Mouse (Mus musculus): ENCODE results near the gene Cdc42bpb. TPM values are rescaled to one million over a fixed set of nuclear protein-coding genes. Genes with fewer than 3 reads are reported as not detected.

Cdc42bpb gene
- polyA plus RNA-seq, 1 experiment from 2014 or later, result 39.9 TPM

DNA sequence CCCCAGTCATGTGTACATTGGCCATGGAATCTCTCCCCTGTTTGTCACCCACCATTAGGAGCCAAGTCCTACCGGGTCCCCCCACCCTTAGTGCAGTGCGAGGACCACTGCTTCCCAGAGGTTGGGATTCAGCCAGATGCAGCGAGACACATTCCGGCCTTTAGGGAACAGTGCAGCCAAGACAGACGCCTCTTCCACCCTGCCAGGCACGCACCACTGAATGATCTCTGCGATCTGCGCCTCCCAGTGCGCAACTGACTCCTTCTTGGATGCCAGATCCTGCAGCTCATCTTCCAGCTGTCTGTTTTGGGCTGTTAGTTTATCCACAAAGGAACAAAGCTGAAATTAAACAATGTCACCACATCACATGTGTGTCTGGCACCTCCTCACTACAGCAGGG lies 59.8 kb downstream of the Cdc42bpb start:
- no peaks in the 10 kb centered on the region for H3K9me3 ChIP-seq (ENCODE audit: control insufficient read depth, low read length)
- no peak overlapping the region for H3K4me2 ChIP-seq (ENCODE audit: low read length)
- WGBS, result 83% methylated on average over 9 of the region's 9 CpGs
- ATAC-seq, result no peak
- H3K9ac ChIP-seq (replicated peaks; ENCODE audit: low read depth, low read length), result no peak overlapping the region
- no peak overlapping the region for H3K4me3 ChIP-seq (replicated peaks; ENCODE audit: low read length)
- no peak overlapping the region for H3K27ac ChIP-seq (ENCODE audit: low read length)
- no peaks in the 10 kb centered on the region for H3K27me3 ChIP-seq (replicated peaks; ENCODE audit: control insufficient read depth, insufficient read depth, low read length)
- no peaks in the 10 kb centered on the region for H3K4me1 ChIP-seq (replicated peaks; ENCODE audit: control insufficient read depth, insufficient read depth, low read length)
- H3K36me3 ChIP-seq (ENCODE audit: control insufficient read depth, insufficient read depth), result peaks cover 58% of the 10 kb centered on the region

DNA sequence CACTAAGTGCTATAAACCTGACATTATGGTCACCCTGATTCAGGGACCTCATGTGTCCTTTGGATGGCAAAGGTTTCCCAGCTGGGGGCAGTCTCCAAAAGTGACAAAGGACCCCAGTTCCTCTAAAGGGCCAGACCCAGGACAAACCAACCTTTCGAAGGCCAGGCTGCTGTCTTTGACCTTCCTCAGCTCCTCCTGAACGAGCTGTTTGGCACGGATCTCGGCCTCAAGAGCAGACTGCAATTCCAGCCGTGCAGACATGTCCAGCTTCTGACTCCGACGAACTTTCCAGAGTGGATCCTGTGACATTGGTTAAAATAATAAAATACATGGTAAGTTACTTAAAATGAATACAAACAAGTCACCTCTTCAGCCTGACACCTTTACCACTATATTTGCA lies 63.2 kb downstream of the Cdc42bpb start:
- no peak overlapping the region for H3K27ac ChIP-seq (ENCODE audit: low read length)
- peaks cover 54% of the 10 kb centered on the region for H3K36me3 ChIP-seq (ENCODE audit: control insufficient read depth, insufficient read depth)
- H3K27me3 ChIP-seq (replicated peaks; ENCODE audit: control insufficient read depth, insufficient read depth, low read length), result no peaks in the 10 kb centered on the region
- no peak overlapping the region for H3K4me2 ChIP-seq (ENCODE audit: low read length)
- no peak for ATAC-seq
- H3K9me3 ChIP-seq (ENCODE audit: control insufficient read depth, low read length), result no peaks in the 10 kb centered on the region
- no peaks in the 10 kb centered on the region for H3K4me1 ChIP-seq (replicated peaks; ENCODE audit: control insufficient read depth, insufficient read depth, low read length)
- no peak overlapping the region for H3K9ac ChIP-seq (replicated peaks; ENCODE audit: low read depth, low read length)
- 95% methylated on average over 7 of the region's 7 CpGs for WGBS
- no peak overlapping the region for H3K4me3 ChIP-seq (replicated peaks; ENCODE audit: low read length)

DNA sequence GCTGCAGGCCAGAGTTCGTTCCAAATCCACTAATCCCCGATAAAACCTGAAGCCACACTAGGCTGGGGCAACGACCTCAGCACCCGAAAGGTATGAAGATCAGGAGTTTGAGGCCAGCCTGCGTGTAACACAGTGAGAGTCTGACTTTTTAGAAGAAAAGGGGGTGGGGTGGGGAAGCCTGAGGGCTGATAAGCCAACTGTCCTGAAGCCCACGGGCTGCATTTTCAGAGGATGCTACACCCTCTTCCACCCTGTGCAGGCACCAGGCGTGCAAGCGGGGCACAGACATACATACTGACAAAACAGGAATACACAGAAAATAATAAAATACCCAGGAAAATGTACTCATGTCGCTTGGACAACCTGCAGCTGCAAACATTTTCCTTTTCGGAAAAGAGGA lies 65.7 kb downstream of the Cdc42bpb start:
- 94% methylated on average over 10 of the region's 10 CpGs for WGBS
- no peaks in the 10 kb centered on the region for H3K9me3 ChIP-seq (ENCODE audit: control insufficient read depth, low read length)
- H3K36me3 ChIP-seq (ENCODE audit: control insufficient read depth, insufficient read depth), result peaks cover 40% of the 10 kb centered on the region
- H3K9ac ChIP-seq (replicated peaks; ENCODE audit: low read depth, low read length), result no peak overlapping the region
- H3K27ac ChIP-seq (ENCODE audit: low read length), result no peak overlapping the region
- H3K4me3 ChIP-seq (replicated peaks; ENCODE audit: low read length), result no peak overlapping the region
- H3K27me3 ChIP-seq (replicated peaks; ENCODE audit: control insufficient read depth, insufficient read depth, low read length), result no peaks in the 10 kb centered on the region
- H3K4me2 ChIP-seq (ENCODE audit: low read length), result no peak overlapping the region
- no peaks in the 10 kb centered on the region for H3K4me1 ChIP-seq (replicated peaks; ENCODE audit: control insufficient read depth, insufficient read depth, low read length)
- ATAC-seq, result no peak

DNA sequence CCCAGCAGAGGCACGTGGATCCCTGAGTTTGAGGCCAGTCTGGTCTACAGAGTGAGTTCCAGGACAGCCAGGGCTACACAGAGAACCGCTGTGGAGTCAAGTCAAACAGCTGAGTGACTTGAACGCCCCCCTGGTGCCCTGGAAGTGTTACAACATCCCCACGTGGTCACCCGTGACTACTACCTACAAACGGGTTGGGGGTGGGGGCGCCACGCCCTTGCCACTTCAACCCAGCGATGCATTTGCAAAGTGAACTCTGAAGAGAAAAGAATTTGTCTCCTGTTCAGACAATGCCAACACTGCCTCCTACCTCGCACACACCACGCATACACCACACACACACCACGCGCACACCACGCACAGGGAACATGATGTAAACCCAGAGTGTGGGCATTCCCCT lies 67.6 kb downstream of the Cdc42bpb start:
- ATAC-seq, result no peak
- H3K4me2 ChIP-seq (ENCODE audit: low read length), result no peak overlapping the region
- no peak overlapping the region for H3K27ac ChIP-seq (ENCODE audit: low read length)
- 89% methylated on average over 14 of the region's 14 CpGs for WGBS
- no peak overlapping the region for H3K4me3 ChIP-seq (replicated peaks; ENCODE audit: low read length)
- H3K36me3 ChIP-seq (ENCODE audit: control insufficient read depth, insufficient read depth), result peaks cover 44% of the 10 kb centered on the region
- H3K9ac ChIP-seq (replicated peaks; ENCODE audit: low read depth, low read length), result no peak overlapping the region
- H3K4me1 ChIP-seq (replicated peaks; ENCODE audit: control insufficient read depth, insufficient read depth, low read length), result no peaks in the 10 kb centered on the region
- no peaks in the 10 kb centered on the region for H3K27me3 ChIP-seq (replicated peaks; ENCODE audit: control insufficient read depth, insufficient read depth, low read length)
- H3K9me3 ChIP-seq (ENCODE audit: control insufficient read depth, low read length), result no peaks in the 10 kb centered on the region

DNA sequence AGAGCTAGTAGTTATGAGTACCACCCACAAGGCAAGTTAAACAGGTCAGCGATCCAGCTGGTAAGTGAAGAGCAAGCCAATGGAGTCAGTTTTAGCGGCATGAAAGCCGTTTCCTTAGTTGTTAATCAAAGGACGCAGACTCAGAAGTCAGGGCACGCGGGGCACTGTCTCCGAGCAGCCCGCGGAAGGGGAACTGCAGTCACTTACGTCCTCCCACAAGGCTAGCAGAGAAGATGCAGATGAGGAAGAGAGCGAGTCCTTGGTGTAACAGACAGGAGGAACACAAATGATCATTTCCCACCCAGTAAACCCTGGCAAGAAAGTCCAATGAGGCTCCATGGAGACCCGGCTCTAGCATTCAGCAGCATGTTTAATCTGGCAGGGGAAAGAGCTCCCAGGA lies 68.3 kb downstream of the Cdc42bpb start:
- Histone ChIP-seq H3K4me1 (replicated peaks; ENCODE audit: control insufficient read depth, insufficient read depth, low read length) (no peaks in the 10 kb centered on the region), H3K27me3 (replicated peaks; ENCODE audit: control insufficient read depth, insufficient read depth, low read length) (no peaks in the 10 kb centered on the region), H3K9me3 (ENCODE audit: control insufficient read depth, low read length) (no peaks in the 10 kb centered on the region), H3K4me3 (replicated peaks; ENCODE audit: low read length) (no peak overlapping the region), H3K27ac (ENCODE audit: low read length) (no peak overlapping the region), H3K9ac (replicated peaks; ENCODE audit: low read depth, low read length) (no peak overlapping the region), H3K4me2 (ENCODE audit: low read length) (no peak overlapping the region), H3K36me3 (ENCODE audit: control insufficient read depth, insufficient read depth) (peaks cover 47% of the 10 kb centered on the region)
- WGBS, result 91% methylated on average over 12 of the region's 12 CpGs
- no peak for ATAC-seq

DNA sequence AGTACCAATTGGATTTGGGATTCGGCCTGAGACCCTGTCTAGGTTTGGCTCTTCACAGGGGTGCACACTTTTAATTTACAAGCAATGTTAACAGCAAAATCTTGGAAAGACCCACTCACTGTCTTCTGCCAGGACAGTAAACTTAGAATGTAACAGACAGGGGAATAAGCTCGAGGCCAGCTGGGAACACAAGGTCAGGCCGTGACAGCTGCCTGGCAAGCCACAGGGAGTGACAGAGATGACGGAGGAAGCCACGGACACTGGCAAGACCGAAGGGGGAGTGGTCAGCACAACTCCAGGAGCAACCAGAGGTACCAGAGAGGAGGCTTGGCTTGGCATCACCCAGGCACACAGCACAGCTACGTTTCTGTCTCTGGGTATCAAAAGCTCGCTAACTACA lies 70.7 kb downstream of the Cdc42bpb start:
- ATAC-seq, result no peak
- H3K9me3 ChIP-seq (ENCODE audit: control insufficient read depth, low read length), result no peaks in the 10 kb centered on the region
- H3K4me1 ChIP-seq (replicated peaks; ENCODE audit: control insufficient read depth, insufficient read depth, low read length), result no peaks in the 10 kb centered on the region
- WGBS, result 85% methylated on average over 8 of the region's 8 CpGs
- peaks cover 38% of the 10 kb centered on the region for H3K36me3 ChIP-seq (ENCODE audit: control insufficient read depth, insufficient read depth)
- no peak overlapping the region for H3K27ac ChIP-seq (ENCODE audit: low read length)
- H3K27me3 ChIP-seq (replicated peaks; ENCODE audit: control insufficient read depth, insufficient read depth, low read length), result no peaks in the 10 kb centered on the region
- H3K9ac ChIP-seq (replicated peaks; ENCODE audit: low read depth, low read length), result no peak overlapping the region
- H3K4me2 ChIP-seq (ENCODE audit: low read length), result no peak overlapping the region
- H3K4me3 ChIP-seq (replicated peaks; ENCODE audit: low read length), result no peak overlapping the region

DNA sequence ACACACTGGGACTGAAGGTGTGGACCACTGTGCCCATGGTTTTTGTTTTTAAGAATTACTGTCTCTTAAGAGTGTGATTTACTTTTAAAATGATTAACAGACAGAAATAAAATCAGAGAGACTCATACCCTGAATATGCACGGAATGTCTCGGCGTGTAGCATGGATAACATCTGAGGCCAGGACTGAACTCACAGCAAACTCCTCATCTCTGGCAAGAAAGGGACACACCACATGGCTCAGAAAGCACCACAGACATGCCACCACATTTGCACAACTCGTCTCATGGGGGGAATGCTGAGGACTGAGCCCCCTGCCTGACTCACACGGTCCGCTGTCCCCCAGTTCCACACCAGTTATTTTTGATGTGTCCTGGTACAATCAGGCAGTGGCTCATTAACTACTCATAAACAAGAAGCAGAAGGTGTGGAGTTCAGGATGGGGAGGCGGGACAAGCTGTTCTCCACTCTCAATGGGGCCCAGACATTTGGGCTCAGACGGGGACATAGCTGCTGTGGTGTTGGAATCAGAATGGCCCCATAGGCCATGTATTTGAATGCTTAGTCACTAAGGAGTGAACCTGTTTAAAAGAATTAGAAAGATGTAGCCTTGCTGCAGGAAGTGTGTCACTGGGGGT lies 73.7 kb downstream of the Cdc42bpb start:
- H3K27me3 ChIP-seq (replicated peaks; ENCODE audit: control insufficient read depth, insufficient read depth, low read length), result no peaks in the 10 kb centered on the region
- H3K36me3 ChIP-seq (ENCODE audit: control insufficient read depth, insufficient read depth), result peaks cover 43% of the 10 kb centered on the region
- no peak overlapping the region for H3K27ac ChIP-seq (ENCODE audit: low read length)
- no peaks in the 10 kb centered on the region for H3K9me3 ChIP-seq (ENCODE audit: control insufficient read depth, low read length)
- no peak overlapping the region for H3K4me2 ChIP-seq (ENCODE audit: low read length)
- no peaks in the 10 kb centered on the region for H3K4me1 ChIP-seq (replicated peaks; ENCODE audit: control insufficient read depth, insufficient read depth, low read length)
- WGBS, result 95% methylated on average over 8 of the region's 8 CpGs
- no peak overlapping the region for H3K9ac ChIP-seq (replicated peaks; ENCODE audit: low read depth, low read length)
- no peak overlapping the region for H3K4me3 ChIP-seq (replicated peaks; ENCODE audit: low read length)
- no peak for ATAC-seq

DNA sequence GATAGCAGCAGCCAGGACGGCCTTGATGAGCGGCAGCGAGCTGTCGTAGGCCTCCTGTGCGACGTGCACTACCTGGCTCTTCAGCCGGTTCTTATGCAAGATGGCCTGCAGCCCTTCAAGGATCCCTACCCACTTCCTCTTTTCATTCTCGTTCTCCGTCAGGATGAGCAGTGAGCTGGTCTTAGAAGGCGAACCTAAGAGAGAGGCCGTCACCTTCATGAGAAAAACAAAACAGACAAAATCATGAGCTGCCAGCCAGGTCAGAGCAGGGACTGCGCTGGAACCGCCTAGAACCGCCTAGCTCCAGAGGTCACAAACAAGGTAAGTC lies 75.5 kb downstream of the Cdc42bpb start:
- no peaks in the 10 kb centered on the region for H3K9me3 ChIP-seq (ENCODE audit: control insufficient read depth, low read length)
- no peak overlapping the region for H3K4me3 ChIP-seq (replicated peaks; ENCODE audit: low read length)
- H3K4me2 ChIP-seq (ENCODE audit: low read length), result no peak overlapping the region
- H3K27ac ChIP-seq (ENCODE audit: low read length), result no peak overlapping the region
- no peak overlapping the region for H3K9ac ChIP-seq (replicated peaks; ENCODE audit: low read depth, low read length)
- H3K4me1 ChIP-seq (replicated peaks; ENCODE audit: control insufficient read depth, insufficient read depth, low read length), result no peaks in the 10 kb centered on the region
- peaks cover 44% of the 10 kb centered on the region for H3K36me3 ChIP-seq (ENCODE audit: control insufficient read depth, insufficient read depth)
- 95% methylated on average over 14 of the region's 14 CpGs for WGBS
- H3K27me3 ChIP-seq (replicated peaks; ENCODE audit: control insufficient read depth, insufficient read depth, low read length), result no peaks in the 10 kb centered on the region
- no peak for ATAC-seq

DNA sequence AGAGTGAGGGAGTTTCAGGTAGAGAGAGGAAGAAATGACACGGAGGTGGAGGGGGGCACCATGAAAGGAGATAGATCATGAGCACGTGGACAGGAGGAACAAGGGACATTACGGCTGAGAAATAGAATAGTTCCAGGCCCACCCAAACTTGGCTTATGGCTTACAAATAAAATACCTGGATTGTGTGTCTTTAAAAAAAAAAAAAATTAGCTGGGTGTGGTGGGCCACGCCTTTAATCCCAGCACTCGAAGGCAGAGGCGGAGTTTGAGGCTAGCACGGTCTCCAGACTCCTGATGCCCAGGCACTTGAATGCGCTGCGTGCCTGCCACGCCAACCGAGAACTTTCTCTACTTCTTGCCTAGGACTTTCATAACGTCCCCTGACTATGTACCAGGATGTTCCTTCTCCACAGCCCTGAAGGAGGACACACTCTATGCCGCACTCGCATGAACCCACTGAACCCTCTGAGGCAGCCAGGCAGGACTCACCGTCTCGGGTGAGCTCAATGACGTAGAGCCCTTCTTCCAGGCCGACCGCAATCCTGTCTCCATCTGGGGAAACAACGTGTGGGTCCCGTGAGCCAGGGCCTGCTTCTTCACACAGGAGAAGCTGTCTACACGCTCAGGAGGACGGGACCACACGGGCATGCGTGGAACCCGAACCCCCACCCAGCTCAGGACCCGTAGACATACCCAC lies 76.0 kb downstream of the Cdc42bpb start:
- Histone ChIP-seq H3K27ac (ENCODE audit: low read length) (no peak overlapping the region), H3K4me2 (ENCODE audit: low read length) (no peak overlapping the region), H3K27me3 (replicated peaks; ENCODE audit: control insufficient read depth, insufficient read depth, low read length) (no peaks in the 10 kb centered on the region), H3K4me1 (replicated peaks; ENCODE audit: control insufficient read depth, insufficient read depth, low read length) (no peaks in the 10 kb centered on the region), H3K4me3 (replicated peaks; ENCODE audit: low read length) (no peak overlapping the region), H3K9ac (replicated peaks; ENCODE audit: low read depth, low read length) (no peak overlapping the region), H3K9me3 (ENCODE audit: control insufficient read depth, low read length) (no peaks in the 10 kb centered on the region), H3K36me3 (ENCODE audit: control insufficient read depth, insufficient read depth) (peaks cover 44% of the 10 kb centered on the region)
- ATAC-seq, result no peak
- WGBS, result 94% methylated on average over 27 of the region's 27 CpGs

DNA sequence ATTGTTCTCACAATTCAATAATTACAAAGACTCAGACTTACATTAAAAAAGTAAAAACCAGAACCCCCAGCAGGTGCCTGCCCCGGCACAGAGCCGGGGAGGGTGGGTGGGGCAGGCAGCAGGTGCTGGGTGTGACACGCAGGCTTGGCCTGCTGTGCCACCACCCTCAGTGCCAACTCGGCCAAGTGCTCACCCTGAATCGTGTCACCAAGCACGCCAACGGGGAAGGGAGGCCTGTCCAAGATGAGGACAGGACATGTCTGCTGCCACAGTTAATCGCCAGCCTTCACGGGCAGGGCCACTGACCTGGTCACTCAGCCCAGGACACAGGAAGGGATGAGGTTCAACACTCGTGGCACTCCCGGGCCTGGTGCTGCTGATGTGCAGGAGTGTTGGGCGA lies 84.5 kb downstream of the Cdc42bpb start:
- H3K27ac ChIP-seq (ENCODE audit: low read length), result no peak overlapping the region
- ATAC-seq, result no peak
- H3K36me3 ChIP-seq (ENCODE audit: control insufficient read depth, insufficient read depth), result peaks cover 32% of the 10 kb centered on the region
- no peak overlapping the region for H3K4me3 ChIP-seq (replicated peaks; ENCODE audit: low read length)
- H3K9ac ChIP-seq (replicated peaks; ENCODE audit: low read depth, low read length), result no peak overlapping the region
- H3K4me1 ChIP-seq (replicated peaks; ENCODE audit: control insufficient read depth, insufficient read depth, low read length), result no peaks in the 10 kb centered on the region
- H3K4me2 ChIP-seq (ENCODE audit: low read length), result no peak overlapping the region
- no peaks in the 10 kb centered on the region for H3K9me3 ChIP-seq (ENCODE audit: control insufficient read depth, low read length)
- H3K27me3 ChIP-seq (replicated peaks; ENCODE audit: control insufficient read depth, insufficient read depth, low read length), result no peaks in the 10 kb centered on the region
- 90% methylated on average over 12 of the region's 12 CpGs for WGBS

All from forebrain, embryonic 16.5 days (tissue).